Mouse (Mus musculus): ENCODE data around the gene Cib4. TPM values are rescaled to one million over a fixed set of nuclear protein-coding genes. Genes with fewer than 3 reads are reported as not detected.

Cib4 gene
- polyA plus RNA-seq, 1 experiment from 2014 or later = not detected

GRCm38 (mm10) chr5:30516376-30516775, 29.3 kb downstream of the Cib4 start:
- Histone ChIP-seq H3K79me2 (ENCODE audit: inconsistent target) (no peaks in the 10 kb centered on the region), H3K4me3 (ENCODE audit: inconsistent target) (no peak overlapping the region), H3K36me3 (ENCODE audit: inconsistent target) (no peaks in the 10 kb centered on the region), H3K27ac (no peak overlapping the region)
- WGBS (ENCODE audit: missing documents) = 49% methylated on average over 7 of the region's 7 CpGs

DNA sequence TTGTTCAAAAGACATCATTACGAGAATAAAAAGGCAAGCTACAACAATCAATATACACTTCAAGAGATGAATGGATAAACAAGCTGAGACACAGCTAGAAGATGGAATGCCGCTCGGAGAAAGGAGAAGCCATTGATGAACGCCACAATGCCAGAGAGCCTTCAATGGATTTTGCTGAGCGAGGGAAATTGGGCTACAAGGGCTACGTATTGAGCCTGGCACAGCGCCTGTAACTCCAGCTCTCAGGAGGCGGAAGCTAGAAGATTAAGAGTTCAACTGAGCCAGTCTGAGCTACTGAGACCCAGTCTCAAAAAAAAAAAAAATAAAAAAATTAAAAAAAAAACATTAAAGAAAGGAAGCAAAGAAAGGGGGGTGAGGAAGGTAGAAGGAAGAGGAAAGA, 32.5 kb downstream of the Cib4 start:
- no peaks in the 10 kb centered on the region for H3K79me2 ChIP-seq (ENCODE audit: inconsistent target)
- H3K36me3 ChIP-seq (ENCODE audit: inconsistent target) = no peaks in the 10 kb centered on the region
- no peak overlapping the region for H3K4me3 ChIP-seq (ENCODE audit: inconsistent target)
- 97% methylated on average over 8 of the region's 8 CpGs for WGBS (ENCODE audit: missing documents)
- no peak overlapping the region for H3K27ac ChIP-seq

- Histone ChIP-seq H3K4me3 (ENCODE audit: inconsistent target) (no peak overlapping the region), H3K27ac (no peak overlapping the region), H3K36me3 (ENCODE audit: inconsistent target) (no peaks in the 10 kb centered on the region), H3K79me2 (ENCODE audit: inconsistent target) (no peaks in the 10 kb centered on the region)
- WGBS (ENCODE audit: missing documents) = 90% methylated on average over 7 of the region's 7 CpGs
Measured at GRCm38 (mm10) chr5:30497299-30497698, 48.3 kb downstream of the Cib4 start.

DNA sequence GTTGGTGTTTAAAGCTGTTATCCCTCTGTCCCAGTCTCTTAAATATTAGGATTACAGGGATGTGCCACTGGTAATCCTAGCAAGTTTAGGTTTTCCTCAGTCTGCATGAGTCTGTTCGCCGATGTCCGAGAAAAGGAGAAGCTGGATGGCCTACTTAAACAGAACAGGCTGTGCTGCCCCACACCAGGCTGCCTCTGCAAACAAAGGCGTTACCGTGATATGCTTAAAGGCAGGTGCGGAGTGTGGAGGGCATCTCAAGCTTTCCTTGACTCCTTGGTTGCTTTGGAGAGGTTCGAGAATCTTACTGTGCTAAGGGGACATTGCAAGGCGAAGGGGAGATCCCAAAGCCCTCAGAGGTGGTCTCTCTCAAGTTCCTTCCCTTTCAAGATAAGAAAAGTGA, 48.8 kb downstream of the Cib4 start:
- no peak overlapping the region for H3K27ac ChIP-seq
- WGBS (ENCODE audit: missing documents) = 87% methylated on average over 8 of the region's 8 CpGs
- no peaks in the 10 kb centered on the region for H3K79me2 ChIP-seq (ENCODE audit: inconsistent target)
- no peaks in the 10 kb centered on the region for H3K36me3 ChIP-seq (ENCODE audit: inconsistent target)
- H3K4me3 ChIP-seq (ENCODE audit: inconsistent target) = no peak overlapping the region

GRCm38 (mm10) chr5:30495288-30495687, 50.3 kb downstream of the Cib4 start:
- no peaks in the 10 kb centered on the region for H3K36me3 ChIP-seq (ENCODE audit: inconsistent target)
- WGBS (ENCODE audit: missing documents) = 100% methylated on average over 2 of the region's 2 CpGs

DNA sequence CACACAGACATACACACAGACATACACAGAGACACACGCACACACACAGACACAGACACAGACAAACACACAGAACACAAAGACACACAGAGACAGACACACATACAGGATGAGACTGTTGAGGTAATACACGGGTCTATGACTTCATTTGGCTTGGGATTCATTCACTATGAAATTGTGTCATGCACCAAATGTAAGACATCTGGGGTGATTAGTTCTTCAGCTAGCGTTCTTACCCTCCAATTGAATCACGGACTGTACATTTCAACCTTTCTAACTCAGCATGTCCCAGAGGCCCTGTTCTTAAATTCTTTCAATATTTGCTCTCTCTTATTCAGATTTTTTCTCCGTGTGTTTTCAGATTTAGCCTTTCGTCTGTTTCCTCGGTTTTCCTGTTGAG, 51.0 kb downstream of the Cib4 start:
- Histone ChIP-seq H3K79me2 (ENCODE audit: inconsistent target) (no peaks in the 10 kb centered on the region), H3K27ac (no peak overlapping the region), H3K36me3 (ENCODE audit: inconsistent target) (no peaks in the 10 kb centered on the region), H3K4me3 (ENCODE audit: inconsistent target) (no peak overlapping the region)
- WGBS (ENCODE audit: missing documents) = 93% methylated on average over 7 of the region's 7 CpGs

More at GRCm38 (mm10) chr5:30495288-30495687, 50.3 kb downstream of the Cib4 start:
- H3K4me3 ChIP-seq (ENCODE audit: inconsistent target) = no peak overlapping the region
- H3K27ac ChIP-seq = no peak overlapping the region
- no peaks in the 10 kb centered on the region for H3K79me2 ChIP-seq (ENCODE audit: inconsistent target)

DNA sequence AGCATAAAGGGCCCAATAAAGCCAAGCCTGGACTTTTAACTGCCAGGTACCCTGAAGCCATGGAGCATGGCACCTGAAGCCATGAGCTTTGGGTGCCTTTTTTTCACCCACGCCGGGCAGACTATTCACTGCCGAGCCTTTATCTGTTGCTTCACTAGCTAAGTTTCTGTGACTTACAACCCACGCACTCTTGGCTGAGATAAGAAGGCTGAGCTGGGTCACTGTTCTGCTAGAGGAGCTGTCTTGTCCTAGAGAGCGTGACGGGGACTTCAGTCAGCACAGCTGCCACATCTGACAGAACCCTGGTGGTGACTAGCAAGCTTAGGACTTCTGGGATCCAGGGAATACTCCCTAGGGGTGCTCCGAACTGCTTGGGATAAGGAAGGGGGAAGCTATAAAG, 51.9 kb downstream of the Cib4 start:
- H3K79me2 ChIP-seq (ENCODE audit: inconsistent target) = no peaks in the 10 kb centered on the region
- H3K27ac ChIP-seq = no peak overlapping the region
- WGBS (ENCODE audit: missing documents) = 89% methylated on average over 7 of the region's 7 CpGs
- no peak overlapping the region for H3K4me3 ChIP-seq (ENCODE audit: inconsistent target)
- H3K36me3 ChIP-seq (ENCODE audit: inconsistent target) = no peaks in the 10 kb centered on the region

- no peak overlapping the region for H3K27ac ChIP-seq
- no peaks in the 10 kb centered on the region for H3K36me3 ChIP-seq (ENCODE audit: inconsistent target)
- 92% methylated on average over 4 of the region's 5 CpGs for WGBS (ENCODE audit: missing documents)
- H3K79me2 ChIP-seq (ENCODE audit: inconsistent target) = no peaks in the 10 kb centered on the region
- H3K4me3 ChIP-seq (ENCODE audit: inconsistent target) = no peak overlapping the region
Measured at GRCm38 (mm10) chr5:30490845-30491244, 54.8 kb downstream of the Cib4 start.

GRCm38 (mm10) chr5:30490215-30490614, 55.4 kb downstream of the Cib4 start:
- H3K4me3 ChIP-seq (ENCODE audit: inconsistent target) = no peak overlapping the region
- H3K79me2 ChIP-seq (ENCODE audit: inconsistent target) = no peaks in the 10 kb centered on the region
- H3K36me3 ChIP-seq (ENCODE audit: inconsistent target) = no peaks in the 10 kb centered on the region
- H3K27ac ChIP-seq = no peak overlapping the region

GRCm38 (mm10) chr5:30485136-30485535, 60.5 kb downstream of the Cib4 start:
- WGBS (ENCODE audit: missing documents) = 85% methylated on average over 6 of the region's 6 CpGs
- H3K4me3 ChIP-seq (ENCODE audit: inconsistent target) = no peak overlapping the region

GRCm38 (mm10) chr5:30484591-30484990, 61.0 kb downstream of the Cib4 start:
- 90% methylated on average over 5 of the region's 5 CpGs for WGBS (ENCODE audit: missing documents)
- no peaks in the 10 kb centered on the region for H3K79me2 ChIP-seq (ENCODE audit: inconsistent target)

More at GRCm38 (mm10) chr5:30485136-30485535, 60.5 kb downstream of the Cib4 start:
- Histone ChIP-seq H3K27ac (no peak overlapping the region), H3K79me2 (ENCODE audit: inconsistent target) (no peaks in the 10 kb centered on the region), H3K36me3 (ENCODE audit: inconsistent target) (no peaks in the 10 kb centered on the region)

DNA sequence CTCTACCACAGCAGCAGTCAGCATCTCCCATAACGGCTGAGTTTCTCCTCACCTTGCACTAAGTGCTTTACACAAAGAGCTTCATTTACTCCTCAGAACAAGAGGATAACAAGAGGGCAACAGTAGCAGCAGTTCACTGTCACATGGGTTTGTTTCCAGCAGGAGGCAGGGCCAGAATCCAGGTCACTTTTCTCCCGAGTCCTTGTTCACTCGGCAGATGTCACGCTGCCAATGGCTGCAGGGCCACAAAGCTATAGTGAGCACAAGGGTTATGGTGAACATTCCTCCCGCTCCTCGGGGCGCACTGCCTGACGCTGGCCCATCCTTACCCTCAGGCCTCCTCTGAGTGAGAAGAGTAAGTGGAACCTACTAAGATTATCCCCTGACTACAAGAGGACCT, 62.1 kb downstream of the Cib4 start:
- WGBS (ENCODE audit: missing documents) = 88% methylated on average over 8 of the region's 8 CpGs
- Histone ChIP-seq H3K4me3 (ENCODE audit: inconsistent target) (no peak overlapping the region), H3K36me3 (ENCODE audit: inconsistent target) (no peaks in the 10 kb centered on the region), H3K27ac (no peak overlapping the region), H3K79me2 (ENCODE audit: inconsistent target) (no peaks in the 10 kb centered on the region)

More at GRCm38 (mm10) chr5:30484591-30484990, 61.0 kb downstream of the Cib4 start:
- no peak overlapping the region for H3K4me3 ChIP-seq (ENCODE audit: inconsistent target)
- H3K36me3 ChIP-seq (ENCODE audit: inconsistent target) = no peaks in the 10 kb centered on the region
- H3K27ac ChIP-seq = no peak overlapping the region

DNA sequence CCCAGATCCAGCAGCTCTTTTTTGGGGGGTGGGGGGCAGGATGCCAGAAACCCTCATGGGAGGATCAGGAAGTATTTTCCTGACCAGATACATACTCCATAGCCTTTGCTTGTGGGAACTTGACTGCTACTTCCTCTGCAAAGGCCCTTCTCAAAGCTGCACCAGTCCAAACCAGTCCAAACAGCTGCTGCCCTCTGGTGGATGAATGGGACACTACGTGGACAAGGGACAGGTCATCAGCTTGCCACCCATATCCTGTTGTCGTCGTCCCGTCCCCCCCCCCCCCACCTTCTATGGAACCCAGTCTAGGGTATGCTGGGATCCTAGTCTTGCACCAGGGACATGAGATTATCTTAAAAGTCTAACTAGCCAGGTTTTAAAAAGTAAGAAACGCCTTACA, 63.3 kb downstream of the Cib4 start:
- WGBS (ENCODE audit: missing documents) = 44% methylated on average over 2 of the region's 5 CpGs
- Histone ChIP-seq H3K4me3 (ENCODE audit: inconsistent target) (no peak overlapping the region), H3K36me3 (ENCODE audit: inconsistent target) (no peaks in the 10 kb centered on the region), H3K27ac (no peak overlapping the region), H3K79me2 (ENCODE audit: inconsistent target) (no peaks in the 10 kb centered on the region)

- 43% methylated on average over 10 of the region's 10 CpGs for WGBS (ENCODE audit: missing documents)
- no peaks in the 10 kb centered on the region for H3K79me2 ChIP-seq (ENCODE audit: inconsistent target)
- no peak overlapping the region for H3K27ac ChIP-seq
- H3K36me3 ChIP-seq (ENCODE audit: inconsistent target) = no peaks in the 10 kb centered on the region
- H3K4me3 ChIP-seq (ENCODE audit: inconsistent target) = no peak overlapping the region
Measured at GRCm38 (mm10) chr5:30476534-30476933, 69.1 kb downstream of the Cib4 start.

DNA sequence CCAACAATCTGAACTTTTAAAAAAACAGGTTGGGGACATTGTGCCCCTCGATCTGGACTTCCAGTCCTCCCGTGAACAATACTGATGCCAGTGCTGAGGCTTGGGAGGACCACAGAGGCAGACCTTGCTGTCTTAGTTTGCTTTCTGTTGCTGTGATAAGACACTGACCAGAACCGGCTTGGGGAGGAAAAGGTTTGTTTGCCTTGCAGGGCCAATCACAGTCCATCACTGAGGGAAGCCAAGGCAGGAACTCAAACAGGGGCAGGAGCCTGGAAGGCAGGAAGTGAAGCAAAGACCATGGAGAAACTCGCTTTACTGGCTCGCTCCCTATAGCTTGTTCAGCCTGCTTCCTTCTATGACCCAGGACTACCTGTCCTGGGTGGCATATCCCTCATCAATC, 73.5 kb downstream of the Cib4 start:
- WGBS (ENCODE audit: missing documents) = 59% methylated on average over 5 of the region's 5 CpGs
- no peak overlapping the region for H3K4me3 ChIP-seq (ENCODE audit: inconsistent target)
- no peaks in the 10 kb centered on the region for H3K79me2 ChIP-seq (ENCODE audit: inconsistent target)
- H3K27ac ChIP-seq = no peak overlapping the region
- no peaks in the 10 kb centered on the region for H3K36me3 ChIP-seq (ENCODE audit: inconsistent target)

DNA sequence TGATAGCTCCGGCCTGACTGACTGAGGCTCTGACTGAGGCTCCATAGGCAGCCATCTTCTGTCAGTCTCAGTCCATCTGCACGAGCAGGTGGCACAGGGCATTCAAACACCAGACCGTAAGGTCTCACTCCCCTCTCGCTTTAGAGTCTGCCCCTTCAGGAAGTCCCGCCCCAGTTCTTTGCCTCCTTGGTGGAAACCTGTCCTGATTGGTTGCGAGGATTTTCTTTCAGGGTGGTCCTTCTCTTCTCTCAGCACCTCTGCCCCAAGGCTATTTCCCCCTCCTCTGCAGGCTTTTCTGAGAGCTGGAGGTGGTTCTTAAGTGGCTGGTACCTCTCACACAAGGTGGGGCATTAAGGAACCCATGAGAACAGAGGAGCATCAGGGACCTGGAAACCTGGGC, 75.2 kb downstream of the Cib4 start:
- Histone ChIP-seq H3K36me3 (ENCODE audit: inconsistent target) (no peaks in the 10 kb centered on the region), H3K4me3 (ENCODE audit: inconsistent target) (no peak overlapping the region), H3K79me2 (ENCODE audit: inconsistent target) (no peaks in the 10 kb centered on the region), H3K27ac (no peak overlapping the region)
- 58% methylated on average over 6 of the region's 6 CpGs for WGBS (ENCODE audit: missing documents)
